Mouse (Mus musculus) MEL (cell line): ENCODE measurements around the gene Egfl8. TPM values are rescaled to one million over a fixed set of nuclear protein-coding genes. Genes with fewer than 3 reads are reported as not detected.
A peak's percentile ranks its signal among the peaks of the same experiment; 100 is the strongest.

Experiments used
- DNase-seq: peaks from one replicate; pipeline ENCODE4 v3.0.0; 2011; ENCODE audit warnings: low read depth, low spot score
- H3K27ac ChIP-seq: 2 replicates; pipeline ENCODE4 v1.5.1; 2012; ENCODE audit warnings: low read depth, mild to moderate bottlenecking, control low read depth, low read length, moderate library complexity; ENCODE audit not compliant: control insufficient read depth
- H3K27me3 ChIP-seq, 2 experiments: fragments of 150-350 bp in 1 of 2; sonication (generic) in 1 of 2; 2 replicates each; pipeline ENCODE4 v1.6.1; 2012; ENCODE audit warnings: low read length in 2 of 2, mild to moderate bottlenecking in 2 of 2, improper control_type of control experiment in 1 of 2, moderate library complexity in 1 of 2; ENCODE audit not compliant: insufficient read depth in 2 of 2, control insufficient read depth in 1 of 2
- H3K36me3 ChIP-seq, 2 experiments: 2 replicates each; pipeline ENCODE4 v1.6.1; 2012 to 2014; ENCODE audit warnings: low read length in 2 of 2, improper control_type of control experiment in 1 of 2, inconsistent platforms in 1 of 2, mild to moderate bottlenecking in 1 of 2; ENCODE audit not compliant: insufficient read depth in 2 of 2, control insufficient read depth in 1 of 2
- H3K4me1 ChIP-seq, 2 experiments: fragments of 150-350 bp in 1 of 2; sonication (generic) in 1 of 2; 2 replicates each; pipeline ENCODE4 v1.6.1; 2012; ENCODE audit warnings: low read length in 2 of 2, improper control_type of control experiment in 1 of 2, mild to moderate bottlenecking in 1 of 2; ENCODE audit not compliant: insufficient read depth in 2 of 2, control insufficient read depth in 1 of 2
- H3K4me3 ChIP-seq, 2 experiments: fragments of 150-350 bp in 1 of 2; sonication (generic) in 1 of 2; 2 replicates each; pipeline ENCODE4 v1.5.1; 2012; ENCODE audit warnings: low read depth in 2 of 2, low read length in 2 of 2, mild to moderate bottlenecking in 2 of 2, moderate library complexity in 2 of 2, control low read depth in 1 of 2, improper control_type of control experiment in 1 of 2; ENCODE audit not compliant: control insufficient read depth in 1 of 2, insufficient read depth in 1 of 2
- H3K79me2 ChIP-seq: 2 replicates; pipeline ENCODE4 v1.6.1; 2012; ENCODE audit warnings: mild to moderate bottlenecking, low read length, moderate library complexity; ENCODE audit not compliant: control insufficient read depth, poor library complexity, insufficient read depth
- H3K9ac ChIP-seq: 2 replicates; pipeline ENCODE4 v1.6.1; 2012; ENCODE audit warnings: low read depth, mild to moderate bottlenecking, control low read depth, low read length, moderate library complexity; ENCODE audit not compliant: control insufficient read depth, poor library complexity, severe bottlenecking
- H3K9me3 ChIP-seq: fragments of 150-350 bp; sonication (generic); replicated peaks from 2 replicates; pipeline ENCODE4 v1.6.1; 2012; ENCODE audit warnings: mild to moderate bottlenecking, low read length, improper control_type of control experiment, moderate library complexity; ENCODE audit not compliant: insufficient read depth
- CHD2 ChIP-seq: IDR thresholded peaks from 2 replicates; pipeline ENCODE4 v1.6.1; 2011; ENCODE audit warnings: low read length, improper control_type of control experiment
- CTCF ChIP-seq, 3 experiments: IDR thresholded peaks in 2 of 3; conservative IDR thresholded peaks in 1 of 3; 2 replicates each; pipeline ENCODE4 v1.5.1; 2011 to 2012; ENCODE audit warnings: low read length in 3 of 3, low read depth in 2 of 3, mild to moderate bottlenecking in 2 of 3, improper control_type of control experiment in 1 of 3, inconsistent platforms in 1 of 3, mixed read lengths in 1 of 3, moderate library complexity in 1 of 3; ENCODE audit not compliant: control insufficient read depth in 1 of 3, insufficient read depth in 1 of 3, poor library complexity in 1 of 3, severe bottlenecking in 1 of 3
- ELF1 ChIP-seq: IDR thresholded peaks from 2 replicates; pipeline ENCODE4 v1.6.1; 2014; ENCODE audit warnings: low read depth, mild to moderate bottlenecking, inconsistent platforms, low read length, improper control_type of control experiment, moderate library complexity
- EP300 ChIP-seq, 2 experiments: IDR thresholded peaks; 2 replicates each; pipeline ENCODE4 v1.6.1; 2011; ENCODE audit warnings: improper control_type of control experiment in 2 of 2, low read length in 2 of 2, low read depth in 1 of 2, mild to moderate bottlenecking in 1 of 2
- ETS1 ChIP-seq: IDR thresholded peaks from 2 replicates; pipeline ENCODE4 v1.6.1; 2012; ENCODE audit warnings: low read depth, mild to moderate bottlenecking, inconsistent platforms, low read length, improper control_type of control experiment, moderate library complexity
- GABPA ChIP-seq: IDR thresholded peaks from 2 replicates; pipeline ENCODE4 v1.6.1; 2012; ENCODE audit warnings: low read depth, mild to moderate bottlenecking, inconsistent platforms, low read length, improper control_type of control experiment, moderate library complexity
- GATA1 ChIP-seq: IDR thresholded peaks from 2 replicates; pipeline ENCODE4 v1.6.1; 2011; ENCODE audit warnings: low read depth, low read length, improper control_type of control experiment
- HCFC1 ChIP-seq: IDR thresholded peaks from 2 replicates; pipeline ENCODE4 v1.6.1; 2012; ENCODE audit warnings: low read depth, mild to moderate bottlenecking, inconsistent platforms, low read length, improper control_type of control experiment, moderate library complexity
- MAX ChIP-seq: IDR thresholded peaks from 2 replicates; pipeline ENCODE4 v1.6.1; 2011; ENCODE audit warnings: low read length, improper control_type of control experiment
- MAZ ChIP-seq: IDR thresholded peaks from 2 replicates; pipeline ENCODE4 v1.6.1; 2012; ENCODE audit warnings: low read depth, mild to moderate bottlenecking, inconsistent platforms, low read length, improper control_type of control experiment
- MXI1 ChIP-seq: IDR thresholded peaks from 2 replicates; pipeline ENCODE4 v1.6.1; 2011; ENCODE audit warnings: mild to moderate bottlenecking, low read depth, low read length, improper control_type of control experiment
- MYC ChIP-seq: IDR thresholded peaks from 2 replicates; pipeline ENCODE4 v1.6.1; 2011; ENCODE audit warnings: low read depth, mild to moderate bottlenecking, low read length, improper control_type of control experiment, moderate library complexity
- NELFE ChIP-seq: IDR thresholded peaks from 2 replicates; pipeline ENCODE4 v1.6.1; 2011; ENCODE audit warnings: low read depth, low read length, improper control_type of control experiment
- POLR2A ChIP-seq, 2 experiments: IDR thresholded peaks; 2 replicates each; pipeline ENCODE4 v1.6.1; 2011 to 2012; ENCODE audit warnings: low read length in 2 of 2, mild to moderate bottlenecking in 2 of 2, control low read depth in 1 of 2, improper control_type of control experiment in 1 of 2, low read depth in 1 of 2, moderate library complexity in 1 of 2; ENCODE audit not compliant: control insufficient read depth in 1 of 2, insufficient read depth in 1 of 2, poor library complexity in 1 of 2
- POLR2AphosphoS2 ChIP-seq: IDR thresholded peaks from 2 replicates; pipeline ENCODE4 v1.6.1; 2011; ENCODE audit warnings: low read length, improper control_type of control experiment
- RCOR1 ChIP-seq: IDR thresholded peaks from 2 replicates; pipeline ENCODE4 v1.6.1; 2012; ENCODE audit warnings: low read depth, mild to moderate bottlenecking, inconsistent platforms, low read length, improper control_type of control experiment
- SIN3A ChIP-seq: IDR thresholded peaks from 2 replicates; pipeline ENCODE4 v1.6.1; 2012; ENCODE audit warnings: low read length, improper control_type of control experiment, inconsistent platforms
- SMC3 ChIP-seq: IDR thresholded peaks from 2 replicates; pipeline ENCODE4 v1.6.1; 2011; ENCODE audit warnings: low read depth, low read length, improper control_type of control experiment
- TCF12 ChIP-seq: IDR thresholded peaks from 2 replicates; pipeline ENCODE4 v1.6.1; 2014; ENCODE audit warnings: low read depth, mild to moderate bottlenecking, inconsistent platforms, low read length, improper control_type of control experiment, moderate library complexity
- UBTF ChIP-seq: IDR thresholded peaks from 2 replicates; pipeline ENCODE4 v1.6.1; 2012; ENCODE audit warnings: low read depth, mild to moderate bottlenecking, inconsistent platforms, low read length, improper control_type of control experiment, moderate library complexity, borderline replicate concordance; ENCODE audit not compliant: insufficient read depth
- USF1 ChIP-seq: IDR thresholded peaks from 2 replicates; pipeline ENCODE4 v1.6.1; 2014; ENCODE audit warnings: low read depth, mild to moderate bottlenecking, inconsistent platforms, low read length, improper control_type of control experiment, moderate library complexity
- USF2 ChIP-seq, 2 experiments: IDR thresholded peaks; 2 replicates each; pipeline ENCODE4 v1.6.1; 2011 to 2012; ENCODE audit warnings: improper control_type of control experiment in 2 of 2, low read length in 2 of 2, borderline replicate concordance in 1 of 2, inconsistent platforms in 1 of 2, low read depth in 1 of 2, mild to moderate bottlenecking in 1 of 2; ENCODE audit not compliant: insufficient read depth in 1 of 2
- ZKSCAN1 ChIP-seq: IDR thresholded peaks from 2 replicates; pipeline ENCODE4 v1.6.1; 2012; ENCODE audit warnings: low read depth, mild to moderate bottlenecking, inconsistent platforms, low read length, improper control_type of control experiment, moderate library complexity
- ZMIZ1 ChIP-seq: IDR thresholded peaks from 2 replicates; pipeline ENCODE4 v1.6.1; 2012; ENCODE audit warnings: low read depth, mild to moderate bottlenecking, inconsistent platforms, low read length, improper control_type of control experiment, moderate library complexity
- ZNF384 ChIP-seq: IDR thresholded peaks from 2 replicates; pipeline ENCODE4 v1.6.1; 2012; ENCODE audit warnings: low read depth, mild to moderate bottlenecking, inconsistent platforms, low read length, improper control_type of control experiment
- polyA plus RNA-seq, 2 experiments: library from polyadenylated mRNA; stranded (reverse) in 1 of 2; unstranded in 1 of 2; fragments of >175 nt in 1 of 2; fragments of >200 nt in 1 of 2; gene quantifications; 2 replicates each; pipeline versions ENCODE4 v1.2.1 to v1.2.4; 2012; ENCODE audit warnings: low replicate concordance in 2 of 2, low read depth in 1 of 2; ENCODE audit not compliant: insufficient read length in 2 of 2, insufficient read depth in 1 of 2, missing spikeins in 1 of 2
- total RNA-seq: library from RNA; depleted of rRNA; stranded (reverse); fragments of 300-350 nt; gene quantifications from 2 replicates; pipeline ENCODE4 v1.2.3, GENCODE M21; 2012

The Egfl8 gene
- total and polyA plus RNA-seq, 3 experiments, result 0.89 to 1.6 TPM; not detected in 1

- Histone ChIP-seq H3K79me2 (peaks cover 11% of the 10 kb centered on the region), H3K27ac (peak overlapping the region; percentile 11), H3K9ac (peak overlapping the region; percentile 99), H3K27me3 (no peaks in the 10 kb centered on the region), H3K9me3 (no peaks in the 10 kb centered on the region), H3K4me1 (peaks cover 11 to 42% of the 10 kb centered on the region in 2 experiments), H3K4me3 (peak overlapping the region; percentile 44 to 98), H3K36me3 (peaks cover 0 to 29% of the 10 kb centered on the region in 2 experiments; a peak in 3 of 4 replicates)
- no peak for TF ChIP-seq EP300 (IDR thresholded peaks at IDR 0.05; ENCODE audit: low read depth in 1 of 2, low read length in 2 of 2)
- TF ChIP-seq NELFE, result no peak
- no peak for TF ChIP-seq HCFC1
- no peak for TF ChIP-seq ETS1
- no peak for TF ChIP-seq ZMIZ1
- no peak for TF ChIP-seq POLR2AphosphoS2
- no peak for TF ChIP-seq ZKSCAN1
- TF ChIP-seq RCOR1, result no peak
- TF ChIP-seq ELF1, result no peak
- TF ChIP-seq UBTF, result no peak
- no peak for TF ChIP-seq SMC3
- TF ChIP-seq CHD2, result no peak
- TF ChIP-seq POLR2A (IDR thresholded peaks at IDR 0.05; ENCODE audit: control insufficient read depth in 1 of 2, insufficient read depth in 1 of 2, low read depth in 1 of 2, low read length in 2 of 2, poor library complexity in 1 of 2), result no peak
- TF ChIP-seq MAZ, result no peak
- peak; percentile 34 for DNase-seq
These were observed 22.9 kb downstream of the Egfl8 start for GRCm38 (mm10) chr17:34592581-34593549.

GRCm38 (mm10) chr17:34591994-34592375, 23.8 kb downstream of the Egfl8 start:
- peak overlapping the region; percentile 99 for H3K9ac ChIP-seq
- peaks cover 0 to 29% of the 10 kb centered on the region in 2 experiments; a peak in 3 of 4 replicates for H3K36me3 ChIP-seq
- H3K27ac ChIP-seq, result peak overlapping the region; percentile 63
- H3K27me3 ChIP-seq, result no peaks in the 10 kb centered on the region
- peaks cover 11 to 40% of the 10 kb centered on the region in 2 experiments for H3K4me1 ChIP-seq
- peak; percentile 89 for DNase-seq
- no peaks in the 10 kb centered on the region for H3K9me3 ChIP-seq
- H3K79me2 ChIP-seq, result peaks cover 16% of the 10 kb centered on the region
- TF ChIP-seq TCF12, result peak; percentile 49
- TF ChIP-seq MYC, result no peak
- no peak for TF ChIP-seq USF2 (IDR thresholded peaks at IDR 0.05; ENCODE audit: borderline replicate concordance in 1 of 2, insufficient read depth in 1 of 2, low read depth in 1 of 2, low read length in 2 of 2)
- 0 out of 2 replicates have a peak, but pooled peaks have one; percentile 4 for TF ChIP-seq ELF1
- peak; percentile 52; the same call in 1 of the 2 replicates for TF ChIP-seq ZMIZ1
- TF ChIP-seq GABPA, result no peak
- 0 out of 2 replicates have a peak, but pooled peaks have one; percentile 11 for TF ChIP-seq SIN3A
- peak; percentile 58; the same call in 1 of the 2 replicates for TF ChIP-seq POLR2AphosphoS2
- TF ChIP-seq CTCF (IDR thresholded peaks at IDR 0.05 in 2 of 3, conservative IDR thresholded peaks at IDR 0.05 in 1 of 3; ENCODE audit: control insufficient read depth in 1 of 3, insufficient read depth in 1 of 3, low read depth in 2 of 3, low read length in 3 of 3, poor library complexity in 1 of 3, severe bottlenecking in 1 of 3), result no peak
- no peak for TF ChIP-seq MXI1
- TF ChIP-seq MAX, result no peak
- peak; percentile 72; the same call in 1 of the 2 replicates for TF ChIP-seq HCFC1
- TF ChIP-seq MAZ, result peak; percentile 97; the same call in 1 of the 2 replicates
- no peak for TF ChIP-seq ZNF384
- TF ChIP-seq NELFE, result peak; percentile 56
- TF ChIP-seq GATA1, result no peak
- peak; percentile 33 to 58; a peak in 2 of 4 replicates for TF ChIP-seq POLR2A (IDR thresholded peaks at IDR 0.05; ENCODE audit: control insufficient read depth in 1 of 2, insufficient read depth in 1 of 2, low read depth in 1 of 2, low read length in 2 of 2, poor library complexity in 1 of 2)
- TF ChIP-seq USF1, result no peak
- peak in 1 of 2 experiments; percentile 29; a peak in 3 of 4 replicates for TF ChIP-seq EP300 (IDR thresholded peaks at IDR 0.05; ENCODE audit: low read depth in 1 of 2, low read length in 2 of 2)
- TF ChIP-seq UBTF, result no peak
- TF ChIP-seq, all 39 proteins: peak for 10
- peak overlapping the region; percentile 68 to 98 for H3K4me3 ChIP-seq
